Mouse (Mus musculus) cortical plate, adult 2 months (tissue): ENCODE results near the gene Cfap299.

ENCODE experiments used
- CTCF ChIP-seq: fragments of 200-500 bp; IDR thresholded peaks from 2 replicates; pipeline ENCODE4 v1.5.1; 2011; ENCODE audit warnings: mild to moderate bottlenecking, control low read depth, low read length; ENCODE audit not compliant: insufficient read depth; ENCODE audit errors: extremely low read depth
- POLR2A ChIP-seq: fragments of 200-500 bp; IDR thresholded peaks from 2 replicates; pipeline ENCODE4 v1.6.1; 2011; ENCODE audit warnings: mild to moderate bottlenecking, low read length, control low read depth; ENCODE audit not compliant: insufficient read depth; ENCODE audit errors: extremely low read depth

DNA sequence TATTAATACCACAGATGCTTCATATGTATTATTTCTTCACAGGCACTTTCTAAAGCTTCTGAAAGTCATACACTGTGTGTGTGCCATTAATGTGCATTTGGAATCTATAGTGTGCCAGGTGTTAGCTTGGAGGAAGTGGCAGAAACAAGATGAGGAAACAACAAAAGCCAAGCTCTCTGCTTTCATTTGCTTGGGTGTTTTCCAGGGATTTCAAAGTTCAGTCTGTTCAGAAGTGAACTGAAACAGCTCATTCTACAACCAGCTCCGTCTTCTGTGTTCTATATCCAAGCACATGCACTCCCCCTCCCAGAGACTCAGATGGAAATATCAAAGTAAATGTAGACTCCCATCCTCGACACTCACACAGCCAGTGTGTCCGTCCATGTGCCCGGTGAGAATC, 449.5 kb downstream of the Cfap299 start:
- TF ChIP-seq CTCF (no peak), POLR2A (no peak)
